25 mouse cellular contexts compared by ENCODE assay signal in the genomic region with DNA sequence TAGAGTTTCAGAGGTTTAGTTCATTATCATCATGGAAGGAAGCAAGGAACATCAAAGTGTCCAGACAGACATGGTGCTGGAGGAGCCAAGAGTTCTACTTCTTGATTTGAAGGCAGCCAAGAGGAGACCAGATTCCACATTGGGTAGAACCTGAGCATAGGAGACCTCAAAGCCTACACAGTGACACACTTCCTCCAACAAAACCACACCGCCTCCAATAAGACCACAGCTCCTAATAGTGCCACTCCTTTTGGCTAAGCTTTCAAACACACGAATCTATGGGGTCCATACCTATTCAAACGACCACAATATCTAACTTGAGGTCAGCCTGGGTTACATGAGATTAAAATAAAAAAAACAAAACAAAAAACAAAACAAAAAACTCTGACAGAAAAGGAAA.
"Had no signal": no experiment of that assay in that cellular context is flagged by ENCODE, and none has a peak within 500 bp of the region (broad histone marks: within the 10 kb centered on the region; RNA-seq: fewer than 3 reads in every experiment).

No protein-coding gene starts in this region.

- DNase-seq: gastrocnemius, postnatal 14 days; gastrocnemius, postnatal 36 days; heart, adult 18-20 months; heart, postnatal 10 days; kidney, adult 11 months; kidney, adult 2 months; kidney, adult 9 months; kidney, postnatal 10 days; kidney, postnatal 25 days; kidney, postnatal 4 days; liver; liver, embryonic 13.5 days; liver, postnatal 0 days had no signal

- H3K27ac ChIP-seq: hindbrain, embryonic 13.5 days; hindbrain, embryonic 15.5 days; hindbrain, postnatal 0 days; kidney, embryonic 15.5 days; layer of hippocampus, adult 2 months; left cerebral cortex, adult 2 months; limb, embryonic 10.5 days; limb, embryonic 12.5 days; liver, embryonic 13.5 days; liver, embryonic 15.5 days had no signal

- H3K9ac ChIP-seq: heart, embryonic 12.5 days; hindbrain, embryonic 13.5 days; hindbrain, embryonic 15.5 days; kidney, embryonic 15.5 days; limb, embryonic 12.5 days; liver, embryonic 13.5 days; liver, embryonic 15.5 days; liver, postnatal 0 days had no signal

- H3K4me3 ChIP-seq: heart, embryonic 10.5 days; heart, embryonic 12.5 days; hindbrain, embryonic 13.5 days; hindbrain, embryonic 15.5 days; kidney, embryonic 15.5 days; layer of hippocampus, adult 2 months; left cerebral cortex, adult 2 months; limb, embryonic 10.5 days; limb, embryonic 12.5 days; liver, embryonic 13.5 days; liver, embryonic 15.5 days had no signal

- H3K27me3 ChIP-seq: heart, embryonic 12.5 days; hindbrain, embryonic 13.5 days; hindbrain, embryonic 15.5 days; kidney, embryonic 15.5 days; limb, embryonic 12.5 days; liver, embryonic 13.5 days; liver, embryonic 15.5 days had no signal

- H3K4me1 ChIP-seq: hindbrain, embryonic 13.5 days; liver, embryonic 13.5 days; liver, embryonic 15.5 days had no signal

- ATAC-seq: hindbrain, postnatal 0 days; intestine, embryonic 16.5 days; liver, postnatal 0 days had no signal

- H3K36me3 ChIP-seq: hindbrain, embryonic 13.5 days; hindbrain, embryonic 15.5 days; kidney, embryonic 15.5 days; limb, embryonic 10.5 days; limb, embryonic 12.5 days; liver, embryonic 13.5 days; liver, embryonic 15.5 days had no signal
